Mouse (Mus musculus): ENCODE measurements around the gene Lilrb4a. TPM values are rescaled to one million over a fixed set of nuclear protein-coding genes. Genes with fewer than 3 reads are reported as not detected.
"Not testable (repeated sequence)": the region's sequence is repeated elsewhere in the genome, so short reads cannot be mapped to it uniquely, and the experiment has no call there.

The Lilrb4a gene
- 1 to 10 TPM in 1 of 4 experiments, under 1 TPM in 3; 0.12 to 1.2 (median 0.59) TPM for total RNA-seq (2022)

GRCm38 (mm10) chr10:51490691-51491090 lies at the start of gene Lilrb4a:
Gene Lilrb4a (plus strand): TSS chr10:51490956.
- not testable (repeated sequence) for DNase-seq (ENCODE audit: low spot score in 2 of 2)

GRCm38 (mm10) chr10:51451610-51452009 lies 39.1 kb upstream of the Lilrb4a start:
- no peak for DNase-seq (ENCODE audit: low spot score in 2 of 2)

- no peak for DNase-seq (ENCODE audit: low spot score in 2 of 2)
These were observed 37.0 kb upstream of the Lilrb4a start for GRCm38 (mm10) chr10:51453616-51454298.

GRCm38 (mm10) chr10:51454365-51454764 lies 36.4 kb upstream of the Lilrb4a start:
- DNase-seq (ENCODE audit: low spot score in 2 of 2) = no peak

- DNase-seq (ENCODE audit: low spot score in 2 of 2) = no peak
These were observed 35.0 kb upstream of the Lilrb4a start for GRCm38 (mm10) chr10:51455762-51456161.

GRCm38 (mm10) chr10:51456369-51456768 lies 34.4 kb upstream of the Lilrb4a start:
- no peak for DNase-seq (ENCODE audit: low spot score in 2 of 2)

GRCm38 (mm10) chr10:51463800-51464199 lies 27.0 kb upstream of the Lilrb4a start:
- DNase-seq (ENCODE audit: low spot score in 2 of 2) = not testable (repeated sequence)

- DNase-seq (ENCODE audit: low spot score in 2 of 2) = not testable (repeated sequence)
These were observed 10.4 kb upstream of the Lilrb4a start, which contains the start of the genes Gm49339 and Lilr4b for GRCm38 (mm10) chr10:51480397-51480796. Gene Gm49339 (plus strand): TSS chr10:51480612. Gene Lilr4b (plus strand): TSS chr10:51480632.

GRCm38 (mm10) chr10:51520021-51520420 lies 29.3 kb downstream of the Lilrb4a start:
- no peak for DNase-seq (ENCODE audit: low spot score in 2 of 2)

- DNase-seq (ENCODE audit: low spot score in 2 of 2) = no peak
These were observed 30.7 kb downstream of the Lilrb4a start for GRCm38 (mm10) chr10:51521453-51521852.

GRCm38 (mm10) chr10:51526090-51526489 lies 35.3 kb downstream of the Lilrb4a start:
- DNase-seq (ENCODE audit: low spot score in 2 of 2) = no peak

GRCm38 (mm10) chr10:51526633-51527032 lies 35.9 kb downstream of the Lilrb4a start:
- no peak for DNase-seq (ENCODE audit: low spot score in 2 of 2)

GRCm38 (mm10) chr10:51528840-51529434 lies 38.2 kb downstream of the Lilrb4a start:
- no peak for DNase-seq (ENCODE audit: low spot score in 2 of 2)

- no peak for DNase-seq (ENCODE audit: low spot score in 2 of 2)
These were observed 38.7 kb downstream of the Lilrb4a start for GRCm38 (mm10) chr10:51529497-51529896.

GRCm38 (mm10) chr10:51530813-51531212 lies 40.1 kb downstream of the Lilrb4a start:
- no peak for DNase-seq (ENCODE audit: low spot score in 2 of 2)

Other genes starting within 250 kb of the Lilrb4a start
- not detected for gene Gm49339, start 10.3 kb upstream of the Lilrb4a start, total RNA-seq (2022)
- gene Lilr4b, start 10.3 kb upstream of the Lilrb4a start, total RNA-seq (2022) = under 1 TPM; 0.34 to 0.91 (median 0.54) TPM
- not detected for gene Fam162b, start 99.6 kb downstream of the Lilrb4a start, total RNA-seq (2022)
- not detected for gene Gprc6a, start 140.5 kb downstream of the Lilrb4a start, total RNA-seq (2022)
- not detected for gene Rfx6, start 186.8 kb downstream of the Lilrb4a start, total RNA-seq (2022)